Mouse (Mus musculus) CH12.LX (cell line): ENCODE measurements around the gene Dhx32. TPM values are rescaled to one million over a fixed set of nuclear protein-coding genes. Genes with fewer than 3 reads are reported as not detected.

ENCODE experiments used
- DNase-seq: peaks from one replicate; pipeline ENCODE4 v3.0.0-alpha.2; 2013; ENCODE audit errors: extremely low read depth
- H3K27ac ChIP-seq: 2 replicates; pipeline ENCODE4 v1.5.1; 2012; ENCODE audit warnings: low read depth, mild to moderate bottlenecking, control low read depth, moderate library complexity; ENCODE audit not compliant: insufficient read depth
- H3K27me3 ChIP-seq: replicated peaks from 2 replicates; pipeline ENCODE3; 2012; ENCODE audit warnings: inconsistent platforms
- H3K36me3 ChIP-seq, 2 experiments: replicated peaks in 1 of 2; 2 replicates each; pipeline versions ENCODE3 to v1.6.1; 2012; ENCODE audit warnings: inconsistent platforms in 1 of 2, low read length in 1 of 2, mild to moderate bottlenecking in 1 of 2, mixed read lengths in 1 of 2, moderate library complexity in 1 of 2; ENCODE audit not compliant: control insufficient read depth in 1 of 2, insufficient read depth in 1 of 2
- H3K4me1 ChIP-seq, 2 experiments: 2 replicates each; pipeline ENCODE4 v1.6.1; 2012; ENCODE audit warnings: inconsistent platforms in 1 of 2, moderate library complexity in 1 of 2; ENCODE audit not compliant: insufficient read depth in 2 of 2, control insufficient read depth in 1 of 2
- H3K4me2 ChIP-seq: 2 replicates; pipeline ENCODE4 v1.6.1; 2012; ENCODE audit warnings: low read depth, mild to moderate bottlenecking, control low read depth; ENCODE audit not compliant: poor library complexity, insufficient read depth, severe bottlenecking
- H3K4me3 ChIP-seq, 3 experiments: fragments of 150-350 bp in 1 of 3; sonication (generic) in 1 of 3; replicated peaks in 1 of 3; 2 replicates each; pipeline versions ENCODE3 to v1.5.1; 2011 to 2012; ENCODE audit warnings: low read depth in 2 of 3, low read length in 2 of 3, mild to moderate bottlenecking in 2 of 3, moderate library complexity in 2 of 3, control low read depth in 1 of 3, improper control_type of control experiment in 1 of 3, inconsistent platforms in 1 of 3, mixed read lengths in 1 of 3; ENCODE audit not compliant: poor library complexity in 1 of 3
- H3K79me2 ChIP-seq: replicated peaks from 2 replicates; pipeline ENCODE4 v1.6.1; 2012; ENCODE audit warnings: mild to moderate bottlenecking, moderate library complexity; ENCODE audit not compliant: control insufficient read depth, poor library complexity, insufficient read depth, severe bottlenecking; ENCODE audit errors: extremely low read depth
- H3K9ac ChIP-seq: 2 replicates; pipeline ENCODE4 v1.6.1; 2012; ENCODE audit warnings: low read depth, mild to moderate bottlenecking, control low read depth, moderate library complexity; ENCODE audit not compliant: insufficient read depth
- H3K9me3 ChIP-seq: replicated peaks from 2 replicates; pipeline ENCODE3; 2012; ENCODE audit warnings: low read length, inconsistent platforms, mixed read lengths
- BHLHE40 ChIP-seq: IDR thresholded peaks from 2 replicates; pipeline ENCODE4 v1.6.1; 2011; ENCODE audit warnings: mild to moderate bottlenecking, low read depth, low read length, improper control_type of control experiment
- CHD1 ChIP-seq: IDR thresholded peaks from 2 replicates; pipeline ENCODE4 v1.6.1; 2012; ENCODE audit warnings: low read depth, low read length, improper control_type of control experiment, inconsistent platforms
- CTCF ChIP-seq, 2 experiments: IDR thresholded peaks in 1 of 2; conservative IDR thresholded peaks in 1 of 2; 2 replicates each; pipeline ENCODE4 v1.5.1; 2011 to 2012; ENCODE audit warnings: low read depth in 2 of 2, low read length in 2 of 2, improper control_type of control experiment in 1 of 2, inconsistent platforms in 1 of 2, mild to moderate bottlenecking in 1 of 2, moderate library complexity in 1 of 2
- E2F4 ChIP-seq: IDR thresholded peaks from 2 replicates; pipeline ENCODE4 v1.6.1; 2011; ENCODE audit warnings: low read depth, low read length, improper control_type of control experiment; ENCODE audit not compliant: insufficient replicate concordance
- EP300 ChIP-seq: IDR thresholded peaks from 2 replicates; pipeline ENCODE4 v1.6.1; 2011; ENCODE audit warnings: low read length, improper control_type of control experiment
- ETS1 ChIP-seq: conservative IDR thresholded peaks from 2 replicates; pipeline ENCODE4 v1.6.1; 2012; ENCODE audit warnings: low read depth, mild to moderate bottlenecking, inconsistent platforms, low read length, improper control_type of control experiment, moderate library complexity
- GABPA ChIP-seq: IDR thresholded peaks from 2 replicates; pipeline ENCODE4 v1.6.1; 2012; ENCODE audit warnings: low read depth, low read length, improper control_type of control experiment, inconsistent platforms; ENCODE audit not compliant: insufficient replicate concordance
- IRF4 ChIP-seq: IDR thresholded peaks from 2 replicates; pipeline ENCODE4 v1.6.1; 2014; ENCODE audit warnings: low read depth, mild to moderate bottlenecking, inconsistent platforms, low read length, improper control_type of control experiment
- JUND ChIP-seq: conservative IDR thresholded peaks from 2 replicates; pipeline ENCODE4 v1.6.1; 2011; ENCODE audit warnings: low read depth, low read length, improper control_type of control experiment
- MAFK ChIP-seq: IDR thresholded peaks from 2 replicates; pipeline ENCODE4 v1.6.1; 2011; ENCODE audit warnings: low read length, improper control_type of control experiment; ENCODE audit not compliant: insufficient replicate concordance
- MAX ChIP-seq: IDR thresholded peaks from 2 replicates; pipeline ENCODE4 v1.6.1; 2011; ENCODE audit warnings: low read length, improper control_type of control experiment
- MAZ ChIP-seq: IDR thresholded peaks from 2 replicates; pipeline ENCODE4 v1.6.1; 2012; ENCODE audit warnings: low read depth, mild to moderate bottlenecking, inconsistent platforms, low read length, improper control_type of control experiment, moderate library complexity
- MYC ChIP-seq: IDR thresholded peaks from 2 replicates; pipeline ENCODE4 v1.6.1; 2011; ENCODE audit warnings: low read depth, mild to moderate bottlenecking, improper control_type of control experiment, low read length
- NELFE ChIP-seq: IDR thresholded peaks from 2 replicates; pipeline ENCODE4 v1.6.1; 2011; ENCODE audit warnings: low read depth, low read length, improper control_type of control experiment
- NRF1 ChIP-seq: IDR thresholded peaks from 2 replicates; pipeline ENCODE4 v1.6.1; 2014; ENCODE audit warnings: low read depth, mild to moderate bottlenecking, inconsistent platforms, low read length, improper control_type of control experiment, moderate library complexity
- PAX5 ChIP-seq: IDR thresholded peaks from 2 replicates; pipeline ENCODE4 v1.6.1; 2012; ENCODE audit warnings: low read length, inconsistent platforms, mixed read lengths
- POLR2A ChIP-seq: IDR thresholded peaks from 2 replicates; pipeline ENCODE4 v1.6.1; 2011; ENCODE audit warnings: low read depth, mild to moderate bottlenecking, improper control_type of control experiment, low read length
- POLR2AphosphoS2 ChIP-seq: IDR thresholded peaks from 2 replicates; pipeline ENCODE4 v1.6.1; 2011; ENCODE audit warnings: low read depth, low read length, improper control_type of control experiment
- RCOR1 ChIP-seq: conservative IDR thresholded peaks from 2 replicates; pipeline ENCODE4 v1.6.1; 2012; ENCODE audit warnings: low read depth, mild to moderate bottlenecking, inconsistent platforms, low read length, improper control_type of control experiment
- TBP ChIP-seq: conservative IDR thresholded peaks from 2 replicates; pipeline ENCODE4 v1.6.1; 2011; ENCODE audit warnings: low read depth, low read length, improper control_type of control experiment
- TCF12 ChIP-seq: IDR thresholded peaks from 2 replicates; pipeline ENCODE4 v1.6.1; 2014; ENCODE audit warnings: low read depth, mild to moderate bottlenecking, inconsistent platforms, low read length, improper control_type of control experiment
- USF1 ChIP-seq: IDR thresholded peaks from 2 replicates; pipeline ENCODE4 v1.6.1; 2014; ENCODE audit warnings: low read depth, mild to moderate bottlenecking, inconsistent platforms, low read length, improper control_type of control experiment
- USF2 ChIP-seq: conservative IDR thresholded peaks from 2 replicates; pipeline ENCODE4 v1.6.1; 2011; ENCODE audit warnings: low read depth, low read length, improper control_type of control experiment
- ZC3H11A ChIP-seq: IDR thresholded peaks from 2 replicates; pipeline ENCODE4 v1.6.1; 2012; ENCODE audit warnings: low read depth, mild to moderate bottlenecking, inconsistent platforms, low read length, improper control_type of control experiment
- ZKSCAN1 ChIP-seq: IDR thresholded peaks from 2 replicates; pipeline ENCODE4 v1.6.1; 2012; ENCODE audit warnings: low read depth, inconsistent platforms, low read length, improper control_type of control experiment, borderline replicate concordance
- ZNF384 ChIP-seq: IDR thresholded peaks from 2 replicates; pipeline ENCODE4 v1.6.1; 2012; ENCODE audit warnings: low read depth, low read length, improper control_type of control experiment, inconsistent platforms
- dilution Hi-C: fragments of 300-500 bp; cut with MboI; formaldehyde crosslinking; loops from 2 replicates; pipeline ENCODE4 v1.14.3; 2020; ENCODE audit warnings: low sequenced_read_pairs; ENCODE audit not compliant: extremely low pct_unique_long_range_greater_than_20kb, extremely low pct_ligation_motif_present
- in situ Hi-C: fragments of 300-500 bp; cut with MboI; formaldehyde crosslinking; loops from 3 replicates; pipeline ENCODE4 v1.14.3; 2019; ENCODE audit warnings: low sequenced_read_pairs, low pct_ligation_motif_present, low pct_unique_long_range_greater_than_20kb, mixed read lengths
- polyA plus RNA-seq: library from polyadenylated mRNA; unstranded; fragments of >175 nt; gene quantifications from 2 replicates; pipeline ENCODE4 v1.2.1, GENCODE M21; 2012; ENCODE audit warnings: low read depth; ENCODE audit not compliant: insufficient read length
- total RNA-seq, 2 experiments: library from RNA; depleted of rRNA; stranded (reverse); fragments of 300-350 nt in 1 of 2; fragments of >200 nt in 1 of 2; gene quantifications; 2 replicates each; pipeline ENCODE4 v1.2.3; 2012 to 2014

Dhx32 gene
- total and polyA plus RNA-seq, 3 experiments, result 16.3 to 20.6 (median 16.9) TPM

DNA sequence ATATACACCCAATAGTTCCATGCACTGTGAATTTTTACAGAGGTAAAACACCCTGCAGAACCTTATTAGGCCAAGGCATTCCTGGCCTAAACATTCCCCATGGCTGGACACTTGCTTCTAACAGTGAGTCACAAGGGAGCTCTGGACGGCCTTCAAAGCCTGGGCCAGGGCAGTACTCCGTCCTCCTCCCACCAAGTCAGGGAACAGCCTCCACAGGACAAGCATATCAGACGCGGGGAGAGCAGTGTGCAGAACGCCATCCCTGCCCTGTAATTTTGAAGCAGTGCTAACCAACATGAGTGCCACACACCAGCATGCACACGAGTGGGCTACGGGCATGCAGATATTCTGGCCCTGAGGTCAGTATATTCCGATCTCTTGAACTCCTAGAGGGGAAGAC, 35.2 kb downstream of the Dhx32 start:
- no peak for DNase-seq
- Histone ChIP-seq H3K9me3 (no peaks in the 10 kb centered on the region), H3K4me3 (no peak overlapping the region), H3K27ac (no peak overlapping the region), H3K4me1 (peaks cover 0 to 20% of the 10 kb centered on the region in 2 experiments; a peak in 1 of 4 replicates), H3K79me2 (no peaks in the 10 kb centered on the region), H3K36me3 (peaks cover 3 to 32% of the 10 kb centered on the region in 2 experiments), H3K27me3 (no peaks in the 10 kb centered on the region), H3K4me2 (no peak overlapping the region), H3K9ac (no peak overlapping the region)
- dilution Hi-C loops, result no loop called here
- TF ChIP-seq POLR2AphosphoS2, result no peak
- no peak for TF ChIP-seq IRF4
- TF ChIP-seq NRF1, result no peak
- no peak for TF ChIP-seq CTCF (conservative IDR thresholded peaks at IDR 0.05 in 1 of 2, IDR thresholded peaks at IDR 0.05 in 1 of 2; ENCODE audit: low read depth in 2 of 2, low read length in 2 of 2)
- no peak for TF ChIP-seq CHD1
- TF ChIP-seq ZNF384, result no peak
- TF ChIP-seq TBP, result no peak
- TF ChIP-seq MAZ, result no peak
- TF ChIP-seq TCF12, result no peak
- no peak for TF ChIP-seq RCOR1
- TF ChIP-seq ZC3H11A, result no peak
- no peak for TF ChIP-seq PAX5
- no peak for TF ChIP-seq MAX
- TF ChIP-seq BHLHE40, result no peak
- TF ChIP-seq EP300, result no peak
- no peak for TF ChIP-seq ETS1
- no peak for TF ChIP-seq MYC
- TF ChIP-seq MAFK, result no peak
- no peak for TF ChIP-seq JUND
- in situ Hi-C loops, result no loop called here

DNA sequence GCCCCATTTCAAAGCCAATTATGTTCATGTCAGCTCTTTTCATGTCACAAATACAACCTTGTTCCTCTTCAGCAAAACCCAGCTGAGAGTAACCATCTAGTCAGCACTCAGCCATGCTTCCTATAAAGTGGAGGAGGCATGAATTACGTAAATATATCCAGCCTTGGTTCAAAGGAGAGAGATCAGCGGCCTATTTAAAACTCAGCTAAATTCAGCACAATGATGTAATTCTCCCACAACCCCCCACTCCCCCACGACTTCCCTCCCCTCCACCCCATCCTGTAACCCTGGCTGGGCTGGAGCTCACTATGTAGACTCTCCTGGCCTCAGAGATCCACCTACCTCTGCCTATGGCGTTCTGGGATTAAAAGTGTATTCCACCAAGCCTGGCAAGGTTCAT, 37.8 kb downstream of the Dhx32 start:
- no peaks in the 10 kb centered on the region for H3K27me3 ChIP-seq
- H3K4me1 ChIP-seq, result peaks cover 10 to 18% of the 10 kb centered on the region in 2 experiments
- no peak for TF ChIP-seq PAX5
- TF ChIP-seq USF1, result no peak
- no peak for TF ChIP-seq NELFE
- TF ChIP-seq MAFK, result no peak
- no peak for TF ChIP-seq USF2
- no peak for TF ChIP-seq POLR2AphosphoS2
- no peak for TF ChIP-seq GABPA
- TF ChIP-seq POLR2A, result no peak
- no peak for TF ChIP-seq ZKSCAN1
- TF ChIP-seq CTCF (conservative IDR thresholded peaks at IDR 0.05 in 1 of 2, IDR thresholded peaks at IDR 0.05 in 1 of 2; ENCODE audit: low read depth in 2 of 2, low read length in 2 of 2), result no peak
- no peak for TF ChIP-seq TBP
- no peak for TF ChIP-seq IRF4
- no peak for TF ChIP-seq E2F4
- TF ChIP-seq, all 38 proteins: peak for 0
- Histone ChIP-seq H3K9ac (no peak overlapping the region), H3K27ac (no peak overlapping the region), H3K9me3 (no peaks in the 10 kb centered on the region), H3K36me3 (peaks cover 13 to 48% of the 10 kb centered on the region in 2 experiments), H3K79me2 (no peaks in the 10 kb centered on the region), H3K4me2 (no peak overlapping the region), H3K4me3 (no peak overlapping the region)
- no peak for DNase-seq
- in situ Hi-C loops, result no loop called here
- dilution Hi-C loops, result no loop called here
